Mouse (Mus musculus) intestine, embryonic 15.5 days (tissue): ENCODE measurements at regions not wholly inside any gene's neighbourhood (a gene's known extent, or its start where the extent isn't known, plus 50 kb on each side); places are given as distances from the start of the nearest gene placed in this dataset.
"Not testable (repeated sequence)": the region's sequence is repeated elsewhere in the genome, so short reads cannot be mapped to it uniquely, and the experiment has no call there.

Experiments used
- ATAC-seq: fragments of 200-750 bp; cut with Nextera tagmentation; 2 replicates; pipeline ENCODE4 v1.8.0; 2017; ENCODE audit warnings: moderate TSS enrichment, moderate library complexity
- H3K27ac ChIP-seq: fragments of 300-500 bp; sonication (generic); 2 replicates; pipeline ENCODE4 v1.5.1; 2015; ENCODE audit warnings: mild to moderate bottlenecking, inconsistent platforms
- H3K27me3 ChIP-seq: fragments of 300-500 bp; sonication (generic); replicated peaks from 2 replicates; pipeline ENCODE4 v1.6.1; 2015; ENCODE audit warnings: inconsistent platforms
- H3K36me3 ChIP-seq: fragments of 300-500 bp; sonication (generic); 2 replicates; pipeline ENCODE4 v1.6.1; 2015; ENCODE audit warnings: inconsistent platforms
- H3K4me1 ChIP-seq: fragments of 300-500 bp; sonication (generic); replicated peaks from 2 replicates; pipeline ENCODE4 v1.6.1; 2015; ENCODE audit warnings: inconsistent platforms
- H3K4me2 ChIP-seq: fragments of 300-500 bp; sonication (generic); replicated peaks from 2 replicates; pipeline ENCODE4 v1.6.1; 2015; ENCODE audit warnings: mild to moderate bottlenecking, inconsistent platforms
- H3K4me3 ChIP-seq: fragments of 300-500 bp; sonication (generic); replicated peaks from 2 replicates; pipeline ENCODE4 v1.5.1; 2015; ENCODE audit warnings: inconsistent platforms
- H3K9ac ChIP-seq: fragments of 300-500 bp; sonication (generic); 2 replicates; pipeline ENCODE4 v1.6.1; 2015; ENCODE audit warnings: inconsistent platforms
- H3K9me3 ChIP-seq: fragments of 300-500 bp; sonication (generic); 2 replicates; pipeline ENCODE4 v1.6.1; 2016; ENCODE audit warnings: inconsistent platforms
- WGBS: fragments of 180-500 bp; shearing (Covaris S2); methylation state at CpG from one replicate; pipeline ENCODE4 v1.1.7; 2015; 5-methylcytosine and 5-hydroxymethylcytosine counted together

DNA sequence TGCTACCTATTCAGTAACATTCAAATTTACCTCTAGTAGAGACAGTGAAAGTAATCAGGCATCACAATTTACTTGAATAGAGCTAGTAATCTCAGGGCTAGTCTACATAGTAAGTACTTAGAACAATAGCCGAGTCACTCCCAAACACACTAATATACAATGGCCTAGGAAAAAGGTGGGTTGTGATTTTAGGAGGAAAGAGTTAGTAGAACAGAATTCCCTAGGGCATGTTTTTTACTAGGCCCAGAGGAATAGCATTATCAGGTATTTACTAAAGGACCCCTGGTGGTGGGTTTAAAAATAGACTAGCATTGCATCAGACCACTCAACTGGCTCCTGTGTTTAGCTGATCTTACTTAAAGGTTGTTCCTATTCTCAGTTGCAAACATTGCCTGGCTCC, 535.8 kb downstream of the Mat2b start:
- not testable (repeated sequence) for H3K4me1 ChIP-seq, H3K4me3 ChIP-seq, H3K9ac ChIP-seq, H3K27me3 ChIP-seq, ATAC-seq, H3K9me3 ChIP-seq, H3K4me2 ChIP-seq, H3K27ac ChIP-seq, H3K36me3 ChIP-seq
- 95% methylated on average over 1 of the region's 1 CpGs for WGBS

DNA sequence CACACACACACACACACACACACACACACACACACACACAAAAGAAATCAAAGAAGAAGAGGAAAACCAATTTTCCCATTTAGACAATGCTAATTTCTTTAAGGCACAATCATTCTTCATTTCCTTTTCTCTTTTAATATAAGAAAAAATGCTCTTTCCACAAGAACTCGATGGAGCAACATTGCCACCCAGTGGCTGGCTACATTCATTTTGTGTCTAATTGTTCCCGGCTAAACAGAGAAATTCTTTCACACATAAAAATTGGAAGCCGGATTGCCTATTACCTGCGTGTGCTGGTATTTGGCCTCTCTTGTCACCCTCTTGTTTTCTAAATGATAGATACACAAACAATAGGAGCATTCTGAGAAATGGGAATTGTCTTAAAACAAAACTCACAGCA, 545.7 kb downstream of the Mat2b start:
- WGBS: 10% methylated on average over 4 of the region's 4 CpGs
- no peaks in the 10 kb centered on the region for H3K9me3 ChIP-seq
- no peaks in the 10 kb centered on the region for H3K36me3 ChIP-seq
- H3K9ac ChIP-seq: no peak overlapping the region
- no peak overlapping the region for H3K4me3 ChIP-seq
- ATAC-seq: no peak
- no peaks in the 10 kb centered on the region for H3K4me1 ChIP-seq
- no peaks in the 10 kb centered on the region for H3K27me3 ChIP-seq
- H3K4me2 ChIP-seq: no peak overlapping the region
- H3K27ac ChIP-seq: no peak overlapping the region

DNA sequence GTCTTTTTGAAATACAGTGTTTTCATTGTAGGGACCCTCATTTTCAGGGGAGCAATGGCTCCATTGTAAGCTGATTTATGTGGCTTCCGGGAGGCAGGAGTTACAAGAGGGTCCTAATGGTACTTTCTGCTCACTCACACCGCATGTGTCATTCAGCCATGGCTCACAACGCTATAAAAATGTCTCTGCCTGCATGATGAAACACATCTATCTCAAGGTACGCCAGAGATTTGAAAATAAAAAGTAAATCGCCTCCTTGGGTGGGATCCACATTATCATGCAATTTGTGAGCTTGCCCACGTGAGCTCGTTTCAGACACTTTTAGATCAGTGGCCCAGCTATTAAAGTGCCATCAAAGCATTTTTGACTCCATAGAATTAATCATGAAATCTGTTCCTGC, 557.2 kb downstream of the Mat2b start:
- Histone ChIP-seq H3K9me3 (no peaks in the 10 kb centered on the region), H3K27ac (no peak overlapping the region), H3K36me3 (no peaks in the 10 kb centered on the region), H3K9ac (no peak overlapping the region), H3K4me3 (no peak overlapping the region), H3K4me1 (no peaks in the 10 kb centered on the region), H3K27me3 (no peaks in the 10 kb centered on the region), H3K4me2 (no peak overlapping the region)
- WGBS: 71% methylated on average over 7 of the region's 7 CpGs
- ATAC-seq: no peak

DNA sequence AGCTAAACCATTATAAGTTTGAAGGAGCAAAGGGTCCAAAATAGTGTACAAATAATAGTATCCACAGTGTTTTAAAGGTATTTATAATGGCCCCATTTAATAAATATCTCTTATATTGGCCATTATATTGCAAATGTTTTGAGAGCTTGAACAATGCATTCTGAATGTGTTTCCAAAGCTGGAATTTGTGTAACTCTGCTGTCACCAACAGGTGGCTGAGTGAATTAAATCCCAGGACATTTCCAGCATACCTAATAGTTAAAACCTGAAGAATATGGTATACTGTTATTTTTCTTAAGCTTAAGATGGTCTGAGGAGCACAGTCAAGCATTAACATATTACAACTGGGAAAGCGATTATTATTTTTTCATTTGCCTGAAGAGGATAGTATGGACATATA, 592.4 kb downstream of the Mat2b start:
- WGBS: 96% methylated on average over 1 of the region's 1 CpGs
- H3K4me1 ChIP-seq: no peaks in the 10 kb centered on the region
- ATAC-seq: no peak

DNA sequence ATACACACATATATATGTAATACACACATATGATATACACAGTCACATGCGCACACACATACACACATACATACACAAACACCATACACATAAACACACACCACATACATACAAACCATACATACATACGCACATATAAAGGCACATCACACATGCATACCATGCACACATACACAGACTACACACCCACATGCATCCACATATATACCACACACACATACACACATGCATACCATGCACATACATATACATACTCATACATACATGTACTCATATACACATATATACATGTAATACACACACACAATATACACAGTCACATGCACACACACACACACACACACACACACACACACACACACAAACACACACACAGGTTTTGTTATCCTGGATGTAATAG, 620.7 kb downstream of the Mat2b start:
- H3K27me3 ChIP-seq: no peaks in the 10 kb centered on the region
- ATAC-seq: no peak
- no peaks in the 10 kb centered on the region for H3K4me1 ChIP-seq
- H3K9me3 ChIP-seq: no peaks in the 10 kb centered on the region
- no peak overlapping the region for H3K9ac ChIP-seq
- no peaks in the 10 kb centered on the region for H3K36me3 ChIP-seq
- H3K27ac ChIP-seq: no peak overlapping the region
- H3K4me3 ChIP-seq: no peak overlapping the region
- 92% methylated on average over 2 of the region's 2 CpGs for WGBS
- no peak overlapping the region for H3K4me2 ChIP-seq

More for the DNA sequence above, 592.4 kb downstream of the Mat2b start:
- no peaks in the 10 kb centered on the region for H3K27me3 ChIP-seq
- no peak overlapping the region for H3K4me3 ChIP-seq
- H3K4me2 ChIP-seq: no peak overlapping the region
- H3K36me3 ChIP-seq: no peaks in the 10 kb centered on the region
- no peak overlapping the region for H3K27ac ChIP-seq
- no peaks in the 10 kb centered on the region for H3K9me3 ChIP-seq
- H3K9ac ChIP-seq: no peak overlapping the region

DNA sequence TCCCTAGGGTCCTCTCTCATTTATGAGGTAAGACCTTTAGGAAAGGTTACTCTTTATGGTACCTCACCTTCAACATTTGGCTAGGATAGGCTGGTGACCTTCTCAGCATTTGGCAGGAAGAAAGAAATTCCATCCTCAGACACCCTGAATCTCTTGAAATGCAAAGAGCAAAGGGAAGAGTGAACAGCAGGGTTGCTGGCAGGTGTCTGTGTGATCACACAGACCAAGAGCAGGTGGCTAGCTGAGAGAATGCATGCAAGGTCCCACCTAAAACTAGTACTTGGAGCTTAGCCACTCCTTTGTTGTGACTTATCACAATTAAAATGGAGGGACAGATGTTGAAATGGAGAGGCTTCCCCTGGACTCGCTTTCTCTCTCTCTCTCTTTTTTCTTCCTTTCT, 644.5 kb downstream of the Mat2b start:
- Histone ChIP-seq H3K27me3 (no peaks in the 10 kb centered on the region), H3K4me2 (no peak overlapping the region), H3K9me3 (no peaks in the 10 kb centered on the region; the same call in 1 of the 2 replicates), H3K9ac (no peak overlapping the region), H3K4me1 (no peaks in the 10 kb centered on the region), H3K36me3 (no peaks in the 10 kb centered on the region), H3K4me3 (no peak overlapping the region), H3K27ac (no peak overlapping the region)
- 46% methylated on average over 1 of the region's 1 CpGs for WGBS
- no peak for ATAC-seq

DNA sequence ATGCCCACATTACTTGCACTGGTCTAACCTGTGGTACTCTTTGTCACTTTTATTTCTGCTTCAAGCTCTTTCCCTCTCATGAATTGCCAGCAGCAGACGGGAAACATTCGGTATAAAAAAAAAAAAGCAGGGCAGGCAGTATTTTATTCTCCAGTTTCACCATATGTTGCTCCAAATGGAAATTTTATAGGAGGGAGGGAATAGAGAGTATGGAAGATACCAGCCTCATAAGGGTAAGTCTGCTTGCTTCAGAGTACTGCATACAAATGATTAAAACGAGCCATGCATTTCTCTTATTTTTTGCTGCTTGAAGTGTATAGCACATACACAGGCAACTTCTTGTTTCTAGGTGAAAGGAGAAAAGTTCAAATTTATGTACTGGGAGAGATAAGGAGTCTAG, 667.5 kb downstream of the Mat2b start:
- Histone ChIP-seq H3K4me2 (no peak overlapping the region), H3K4me3 (no peak overlapping the region), H3K9ac (no peak overlapping the region), H3K27me3 (no peaks in the 10 kb centered on the region), H3K9me3 (no peaks in the 10 kb centered on the region), H3K36me3 (no peaks in the 10 kb centered on the region), H3K4me1 (no peaks in the 10 kb centered on the region), H3K27ac (no peak overlapping the region)
- WGBS: 78% methylated on average over 3 of the region's 3 CpGs
- ATAC-seq: no peak

DNA sequence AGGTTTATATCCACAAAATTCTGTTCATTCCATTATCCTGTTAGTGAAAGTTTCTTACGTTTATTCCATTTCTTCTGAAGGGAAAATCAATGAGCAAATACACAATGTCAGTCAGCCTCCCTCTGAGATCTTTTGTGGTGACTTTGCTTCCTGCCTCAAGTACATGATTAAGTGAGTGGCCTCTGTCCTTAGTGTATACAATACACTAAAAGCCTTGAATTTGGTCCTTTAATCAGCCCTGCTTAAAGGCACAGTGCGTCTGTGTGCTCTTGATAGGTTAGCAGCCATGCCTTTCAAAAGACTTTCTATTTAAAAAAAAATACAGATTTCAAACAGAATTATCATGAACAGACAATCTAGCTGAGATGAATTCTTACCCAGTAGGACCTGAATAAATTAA, 695.5 kb downstream of the Mat2b start:
- no peak overlapping the region for H3K9ac ChIP-seq
- no peak for ATAC-seq
- H3K4me3 ChIP-seq: no peak overlapping the region
- H3K27me3 ChIP-seq: no peaks in the 10 kb centered on the region
- H3K9me3 ChIP-seq: no peaks in the 10 kb centered on the region
- no peaks in the 10 kb centered on the region for H3K4me1 ChIP-seq
- no peaks in the 10 kb centered on the region for H3K36me3 ChIP-seq
- 25% methylated on average over 2 of the region's 2 CpGs for whole genome bisulfite sequencing
- no peak overlapping the region for H3K4me2 ChIP-seq
- no peak overlapping the region for H3K27ac ChIP-seq

DNA sequence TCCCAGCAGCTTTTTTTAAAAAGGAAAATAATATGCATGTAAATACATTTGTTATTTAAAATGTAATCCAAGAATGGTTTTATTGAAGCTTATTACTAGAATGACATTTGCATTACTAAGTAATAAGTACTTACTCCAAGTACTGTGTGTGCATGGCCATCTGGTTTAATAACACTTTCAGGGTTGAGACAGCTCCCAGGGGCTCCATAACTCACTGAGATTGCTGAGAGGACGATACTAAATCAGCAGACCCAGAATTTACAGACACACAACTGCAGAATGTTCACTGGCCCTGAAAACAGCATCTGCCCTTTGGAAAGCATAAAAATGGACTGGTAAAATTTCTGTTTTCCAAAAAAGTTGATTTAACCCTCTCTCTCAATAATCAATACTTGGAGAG, 696.4 kb downstream of the Mat2b start:
- WGBS: 29% methylated on average over 1 of the region's 1 CpGs
- no peaks in the 10 kb centered on the region for H3K9me3 ChIP-seq

DNA sequence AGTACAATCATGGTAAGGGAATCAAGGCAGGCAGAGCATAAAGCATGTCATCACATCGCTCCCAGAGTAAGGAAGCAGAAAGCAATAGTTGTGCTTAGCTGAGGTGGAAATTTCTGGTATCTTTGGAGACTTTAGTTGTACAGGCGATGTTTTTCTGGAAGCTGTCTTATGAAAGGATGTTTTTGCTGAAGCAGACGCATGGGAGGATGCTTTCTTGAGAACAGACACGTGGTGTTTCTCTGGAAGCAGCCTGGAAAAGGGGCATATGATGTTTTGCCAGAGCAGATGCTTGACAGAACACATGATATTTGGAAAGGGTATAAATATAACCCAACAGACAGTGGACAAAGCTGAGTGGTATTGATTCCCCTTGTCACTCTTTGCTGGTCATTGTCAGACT, 722.4 kb downstream of the Mat2b start:
- WGBS: 75% methylated on average over 4 of the region's 4 CpGs
- no peak overlapping the region for H3K9ac ChIP-seq
- H3K4me1 ChIP-seq: no peaks in the 10 kb centered on the region

More for the DNA sequence above, 696.4 kb downstream of the Mat2b start:
- no peaks in the 10 kb centered on the region for H3K27me3 ChIP-seq
- H3K9ac ChIP-seq: no peak overlapping the region
- no peaks in the 10 kb centered on the region for H3K36me3 ChIP-seq
- H3K4me2 ChIP-seq: no peak overlapping the region
- no peak for ATAC-seq
- H3K4me1 ChIP-seq: no peaks in the 10 kb centered on the region
- no peak overlapping the region for H3K4me3 ChIP-seq
- H3K27ac ChIP-seq: no peak overlapping the region

DNA sequence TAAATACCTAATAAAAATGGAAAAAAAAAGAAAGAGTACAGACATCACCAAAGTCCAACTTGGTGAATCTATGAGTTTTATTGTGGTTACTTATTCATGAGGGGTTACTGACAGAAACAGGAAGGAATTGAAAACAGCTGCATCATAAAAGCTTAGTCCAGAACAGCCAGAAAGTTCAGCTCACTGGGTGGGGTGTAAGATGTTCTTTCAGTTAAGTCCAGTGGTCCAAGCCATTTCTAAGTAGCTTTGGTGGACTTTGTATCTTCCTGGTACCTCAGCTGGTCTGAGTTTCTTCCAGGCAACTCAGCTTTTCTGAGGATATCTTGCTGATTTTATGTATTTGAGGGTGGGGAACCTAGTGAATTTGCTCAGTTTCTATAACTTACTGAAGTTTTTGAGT, 731.3 kb downstream of the Mat2b start:
- Histone ChIP-seq H3K4me1 (no peaks in the 10 kb centered on the region), H3K36me3 (no peaks in the 10 kb centered on the region), H3K9ac (no peak overlapping the region), H3K27ac (no peak overlapping the region), H3K9me3 (no peaks in the 10 kb centered on the region), H3K27me3 (no peaks in the 10 kb centered on the region), H3K4me2 (no peak overlapping the region), H3K4me3 (no peak overlapping the region)
- ATAC-seq: peak; percentile 55

More for the DNA sequence above, 722.4 kb downstream of the Mat2b start:
- Histone ChIP-seq H3K4me3 (no peak overlapping the region), H3K36me3 (no peaks in the 10 kb centered on the region), H3K9me3 (no peaks in the 10 kb centered on the region), H3K4me2 (no peak overlapping the region), H3K27me3 (no peaks in the 10 kb centered on the region), H3K27ac (no peak overlapping the region)
- no peak for ATAC-seq

DNA sequence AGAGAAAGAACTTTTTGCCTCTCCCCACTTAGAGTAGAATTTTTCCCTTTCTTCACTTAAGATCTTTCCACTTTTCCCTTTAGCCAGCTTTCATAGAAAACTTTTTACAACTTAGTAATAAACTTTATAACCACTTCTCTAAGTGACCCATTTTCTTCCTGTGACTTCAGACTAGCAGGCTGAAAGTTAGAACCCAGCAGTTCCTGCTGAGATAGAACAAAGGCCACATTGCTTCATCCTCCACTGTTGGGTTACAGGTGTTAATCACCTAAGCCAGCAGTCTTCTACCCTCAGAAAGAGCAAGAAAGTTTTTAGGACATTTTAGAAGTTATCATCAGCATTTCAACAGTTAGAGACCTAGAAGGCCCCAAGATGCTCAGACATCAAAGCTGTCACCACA, 740.6 kb downstream of the Mat2b start:
- Histone ChIP-seq H3K27ac (no peak overlapping the region), H3K36me3 (no peaks in the 10 kb centered on the region), H3K9me3 (no peaks in the 10 kb centered on the region), H3K4me3 (no peak overlapping the region), H3K4me1 (no peaks in the 10 kb centered on the region), H3K9ac (no peak overlapping the region), H3K4me2 (no peak overlapping the region), H3K27me3 (no peaks in the 10 kb centered on the region)
- ATAC-seq: peak; percentile 75

DNA sequence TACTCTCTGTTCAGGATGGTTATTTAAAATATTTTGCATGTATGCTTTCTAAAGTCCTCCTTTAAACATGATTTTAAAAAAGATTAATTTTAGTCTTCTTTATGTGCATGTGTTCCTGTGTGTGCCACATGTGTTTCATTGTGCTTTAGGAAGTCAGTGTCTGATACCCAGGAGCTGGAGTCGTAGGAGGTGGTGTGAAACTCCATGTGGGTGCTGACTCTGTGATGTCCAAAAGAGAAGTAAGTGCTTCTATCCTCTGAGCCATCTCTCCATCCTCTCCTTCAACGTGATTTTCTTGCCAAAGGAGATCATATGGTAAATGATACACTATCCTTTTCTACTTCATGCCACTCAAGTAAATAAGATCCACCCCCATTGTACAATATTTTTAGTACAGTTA, 750.8 kb downstream of the Mat2b start:
- Histone ChIP-seq H3K4me2 (no peak overlapping the region), H3K9me3 (no peaks in the 10 kb centered on the region), H3K27me3 (no peaks in the 10 kb centered on the region), H3K27ac (no peak overlapping the region), H3K4me1 (no peaks in the 10 kb centered on the region), H3K4me3 (no peak overlapping the region), H3K36me3 (no peaks in the 10 kb centered on the region), H3K9ac (no peak overlapping the region)
- WGBS: 75% methylated on average over 2 of the region's 2 CpGs
- no peak for ATAC-seq

DNA sequence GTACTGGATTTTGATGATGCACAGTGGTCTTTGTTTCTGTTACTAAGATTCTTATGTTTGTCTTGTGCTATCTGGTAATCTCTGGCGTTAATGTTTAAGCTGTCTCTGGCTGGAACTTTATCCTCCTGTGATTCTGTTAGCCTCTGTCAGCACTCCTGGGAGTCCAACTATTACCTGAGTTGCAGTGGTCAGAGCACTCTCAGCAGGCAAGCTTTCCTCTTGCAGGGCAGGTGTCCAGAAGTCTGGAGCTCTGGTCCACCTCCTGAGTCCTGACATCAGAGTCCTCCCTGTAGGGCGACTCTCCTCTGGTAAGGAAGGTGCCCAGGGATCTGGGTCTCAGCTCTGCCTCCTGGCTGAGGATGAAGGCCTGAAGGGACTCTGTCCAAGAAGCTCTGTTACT, 760.8 kb downstream of the Mat2b start:
- Histone ChIP-seq H3K36me3 (no peaks in the 10 kb centered on the region), H3K4me3 (no peak overlapping the region), H3K9me3 (no peaks in the 10 kb centered on the region), H3K27ac (no peak overlapping the region), H3K27me3 (no peaks in the 10 kb centered on the region), H3K9ac (no peak overlapping the region), H3K4me2 (no peak overlapping the region), H3K4me1 (no peaks in the 10 kb centered on the region)
- WGBS: 63% methylated on average over 2 of the region's 2 CpGs
- ATAC-seq: no peak
